Mouse (Mus musculus): ENCODE measurements at regions not wholly inside any gene's neighbourhood (a gene's known extent, or its start where the extent isn't known, plus 50 kb on each side); places are given as distances from the start of the nearest gene placed in this dataset.

DNA sequence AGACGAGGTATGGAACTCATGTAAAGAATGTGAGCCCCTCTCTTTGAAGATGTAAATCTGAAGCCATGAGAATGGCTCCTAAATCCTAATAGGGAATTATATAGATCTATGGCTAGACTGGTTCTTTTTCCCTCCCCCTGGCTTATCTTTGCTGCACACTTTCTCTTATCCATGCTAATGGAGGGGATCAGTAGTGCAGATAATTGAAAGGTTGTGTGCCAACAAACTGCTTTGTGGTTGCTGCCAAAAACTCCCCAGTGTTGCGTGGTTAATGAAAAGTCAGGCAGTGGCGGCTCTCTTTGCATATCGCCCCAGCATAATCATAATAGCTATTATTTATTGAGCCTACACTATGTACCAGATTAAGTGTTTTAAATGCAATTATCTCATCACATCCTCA lies 427.6 kb downstream of the Nuf2 start:
- Histone ChIP-seq H3K27ac (ENCODE audit: low read length) (no peak overlapping the region), H3K9ac (ENCODE audit: low read depth, low read length) (no peak overlapping the region), H3K4me3 (ENCODE audit: low read depth, low read length) (no peak overlapping the region), H3K4me1 (ENCODE audit: control insufficient read depth, insufficient read depth, low read length) (peaks cover 10% of the 10 kb centered on the region; the same call in 1 of the 2 replicates), H3K9me3 (replicated peaks; ENCODE audit: control insufficient read depth, low read length, poor library complexity, severe bottlenecking) (no peaks in the 10 kb centered on the region), H3K27me3 (ENCODE audit: control insufficient read depth, insufficient read depth, low read depth, low read length) (no peaks in the 10 kb centered on the region), H3K4me2 (ENCODE audit: low read length) (no peak overlapping the region), H3K36me3 (ENCODE audit: control insufficient read depth, insufficient read depth, low read length) (no peaks in the 10 kb centered on the region)
- 0 out of 2 replicates have a peak, but pooled peaks have one; percentile 39 for ATAC-seq
- WGBS = 33% methylated on average over 4 of the region's 4 CpGs

DNA sequence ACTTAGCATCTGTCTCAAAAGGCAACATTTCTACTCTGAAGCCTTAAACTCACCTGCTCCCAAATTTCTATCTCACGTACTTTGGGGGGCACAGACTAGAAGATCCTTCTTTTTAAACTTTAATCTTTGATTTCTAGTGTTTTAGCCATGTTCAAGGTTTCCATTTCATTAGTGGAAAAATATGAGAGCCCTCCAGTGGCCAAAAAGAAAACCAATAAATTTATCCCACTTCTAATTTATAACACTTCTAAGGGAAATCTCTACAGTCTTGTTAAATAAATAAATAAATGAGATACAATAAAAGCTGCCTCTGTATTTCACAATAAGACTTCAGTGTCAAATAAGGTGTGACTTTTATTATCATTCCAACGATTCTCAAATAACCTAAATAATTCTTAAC lies 428.2 kb downstream of the Nuf2 start:
- no peak overlapping the region for H3K4me3 ChIP-seq (ENCODE audit: low read depth, low read length)
- no peak overlapping the region for H3K4me2 ChIP-seq (ENCODE audit: low read length)
- no peaks in the 10 kb centered on the region for H3K9me3 ChIP-seq (replicated peaks; ENCODE audit: control insufficient read depth, low read length, poor library complexity, severe bottlenecking)
- ATAC-seq = no peak
- WGBS = 55% methylated on average over 2 of the region's 2 CpGs
- peaks cover 10% of the 10 kb centered on the region; the same call in 1 of the 2 replicates for H3K4me1 ChIP-seq (ENCODE audit: control insufficient read depth, insufficient read depth, low read length)
- no peak overlapping the region for H3K9ac ChIP-seq (ENCODE audit: low read depth, low read length)
- H3K36me3 ChIP-seq (ENCODE audit: control insufficient read depth, insufficient read depth, low read length) = no peaks in the 10 kb centered on the region
- no peak overlapping the region for H3K27ac ChIP-seq (ENCODE audit: low read length)
- no peaks in the 10 kb centered on the region for H3K27me3 ChIP-seq (ENCODE audit: control insufficient read depth, insufficient read depth, low read depth, low read length)

DNA sequence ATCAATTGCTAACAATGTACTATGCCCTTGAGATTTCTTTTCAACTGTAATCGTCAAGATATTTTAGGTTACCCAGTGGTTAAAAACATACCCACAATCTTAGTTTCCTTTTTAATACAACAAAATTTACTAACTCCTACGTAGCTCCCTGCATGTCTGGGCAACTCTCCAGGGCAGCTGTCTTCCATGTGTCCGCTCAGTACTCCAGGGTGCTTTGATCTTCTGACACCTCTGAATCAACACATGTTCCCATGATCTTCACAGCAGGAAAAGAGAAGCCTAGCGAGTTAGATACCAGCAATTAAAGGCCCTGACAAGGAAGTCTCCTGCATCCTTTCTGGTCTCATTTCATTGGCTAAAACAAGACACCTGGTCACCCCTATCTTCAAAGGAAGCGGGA lies 432.0 kb downstream of the Nuf2 start:
- Histone ChIP-seq H3K27me3 (ENCODE audit: control insufficient read depth, insufficient read depth, low read depth, low read length) (no peaks in the 10 kb centered on the region), H3K4me1 (ENCODE audit: control insufficient read depth, insufficient read depth, low read length) (peaks cover 10% of the 10 kb centered on the region; the same call in 1 of the 2 replicates), H3K9ac (ENCODE audit: low read depth, low read length) (no peak overlapping the region), H3K4me2 (ENCODE audit: low read length) (no peak overlapping the region), H3K36me3 (ENCODE audit: control insufficient read depth, insufficient read depth, low read length) (no peaks in the 10 kb centered on the region), H3K9me3 (replicated peaks; ENCODE audit: control insufficient read depth, low read length, poor library complexity, severe bottlenecking) (no peaks in the 10 kb centered on the region), H3K4me3 (ENCODE audit: low read depth, low read length) (no peak overlapping the region), H3K27ac (ENCODE audit: low read length) (no peak overlapping the region)
- no peak for ATAC-seq
- 76% methylated on average over 5 of the region's 5 CpGs for WGBS

DNA sequence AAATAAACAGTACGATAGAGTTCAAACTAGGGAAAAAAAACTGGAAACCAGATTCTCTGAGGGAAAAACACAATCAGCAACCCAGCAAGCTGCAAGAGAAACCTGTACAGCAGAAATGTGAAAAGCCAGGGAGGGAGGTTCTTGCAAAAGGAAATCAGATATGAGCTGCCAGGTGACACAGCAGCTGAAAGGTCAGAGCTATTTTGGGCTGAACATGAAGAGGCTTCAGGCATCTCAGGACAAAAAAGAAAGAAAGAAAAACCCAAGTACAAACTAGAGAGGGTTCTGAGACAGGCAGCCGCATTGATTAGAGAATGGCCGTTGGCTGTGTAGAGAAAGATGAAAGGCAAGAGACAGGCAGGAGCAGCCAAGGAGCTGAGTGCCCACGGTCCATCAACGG lies 434.5 kb downstream of the Nuf2 start:
- Histone ChIP-seq H3K9ac (ENCODE audit: low read depth, low read length) (no peak overlapping the region), H3K4me3 (ENCODE audit: low read depth, low read length) (no peak overlapping the region), H3K9me3 (replicated peaks; ENCODE audit: control insufficient read depth, low read length, poor library complexity, severe bottlenecking) (no peaks in the 10 kb centered on the region), H3K36me3 (ENCODE audit: control insufficient read depth, insufficient read depth, low read length) (no peaks in the 10 kb centered on the region), H3K27ac (ENCODE audit: low read length) (no peak overlapping the region), H3K4me2 (ENCODE audit: low read length) (no peak overlapping the region), H3K4me1 (ENCODE audit: control insufficient read depth, insufficient read depth, low read length) (no peaks in the 10 kb centered on the region), H3K27me3 (ENCODE audit: control insufficient read depth, insufficient read depth, low read depth, low read length) (no peaks in the 10 kb centered on the region)
- no peak for ATAC-seq
- WGBS = 59% methylated on average over 5 of the region's 5 CpGs

DNA sequence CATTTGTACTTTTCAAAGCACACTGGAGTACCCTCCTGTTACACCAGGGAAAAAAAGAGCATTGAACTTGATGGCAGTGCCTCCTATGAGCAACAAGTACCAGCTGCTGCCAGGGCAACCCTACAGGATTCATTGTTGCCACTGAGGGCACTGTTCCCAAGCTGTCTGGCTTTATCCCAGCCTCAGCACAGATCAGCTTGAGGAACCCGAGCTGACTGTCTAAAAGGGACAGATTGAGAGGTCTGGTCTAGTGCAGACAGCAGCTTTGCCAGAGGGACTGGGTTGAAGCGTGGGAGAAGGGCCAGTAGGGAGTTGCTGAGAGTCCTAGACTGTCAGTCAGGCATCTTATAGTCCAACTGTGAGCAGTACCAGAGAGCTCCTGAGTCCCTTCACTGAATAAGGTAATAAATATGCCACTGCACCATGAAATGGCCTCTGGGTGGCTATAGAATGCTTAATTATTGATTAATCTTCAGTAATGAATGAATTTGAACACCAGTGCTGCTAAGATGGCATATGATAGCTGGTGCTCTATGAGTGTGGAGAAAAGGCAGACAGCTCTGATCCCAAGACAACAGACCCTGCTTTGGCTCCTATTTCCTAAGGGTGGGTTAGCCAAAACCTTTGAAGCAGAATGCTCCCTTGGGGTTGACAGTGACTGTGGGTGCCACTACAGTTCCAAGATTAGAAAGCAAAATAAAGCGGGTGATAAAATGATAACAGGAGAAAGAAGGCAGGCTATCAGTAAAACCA lies 437.5 kb downstream of the Nuf2 start:
- no peak overlapping the region for H3K27ac ChIP-seq (ENCODE audit: low read length)
- no peak overlapping the region for H3K4me3 ChIP-seq (ENCODE audit: low read depth, low read length)
- no peaks in the 10 kb centered on the region for H3K36me3 ChIP-seq (ENCODE audit: control insufficient read depth, insufficient read depth, low read length)
- ATAC-seq = peak; percentile 87
- no peaks in the 10 kb centered on the region for H3K9me3 ChIP-seq (replicated peaks; ENCODE audit: control insufficient read depth, low read length, poor library complexity, severe bottlenecking)
- 56% methylated on average over 3 of the region's 3 CpGs for WGBS
- no peak overlapping the region for H3K9ac ChIP-seq (ENCODE audit: low read depth, low read length)
- H3K27me3 ChIP-seq (ENCODE audit: control insufficient read depth, insufficient read depth, low read depth, low read length) = no peaks in the 10 kb centered on the region
- H3K4me1 ChIP-seq (ENCODE audit: control insufficient read depth, insufficient read depth, low read length) = no peaks in the 10 kb centered on the region
- H3K4me2 ChIP-seq (ENCODE audit: low read length) = no peak overlapping the region

DNA sequence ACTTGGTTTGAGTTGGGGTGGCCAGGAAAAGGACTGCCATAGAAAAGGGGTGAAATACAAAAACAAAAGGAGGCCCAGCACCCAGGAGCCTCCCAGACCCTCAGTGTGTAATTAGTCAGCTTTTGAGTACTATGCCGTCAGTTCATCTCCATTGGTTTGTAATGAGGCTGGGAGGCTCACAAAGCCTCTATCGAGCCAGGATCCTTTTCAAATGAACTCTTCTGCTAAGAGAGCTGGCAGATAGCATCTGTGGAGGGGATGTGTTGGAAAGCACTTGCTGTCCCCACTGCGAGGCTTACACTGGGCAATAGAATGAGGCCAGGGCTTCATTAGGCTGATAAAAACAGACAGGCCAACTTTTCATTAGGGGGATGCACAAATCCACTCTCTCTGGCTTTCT lies 445.2 kb downstream of the Nuf2 start:
- WGBS = 48% methylated on average over 3 of the region's 3 CpGs
- Histone ChIP-seq H3K4me3 (ENCODE audit: low read depth, low read length) (no peak overlapping the region), H3K9me3 (replicated peaks; ENCODE audit: control insufficient read depth, low read length, poor library complexity, severe bottlenecking) (no peaks in the 10 kb centered on the region), H3K27me3 (ENCODE audit: control insufficient read depth, insufficient read depth, low read depth, low read length) (no peaks in the 10 kb centered on the region), H3K27ac (ENCODE audit: low read length) (no peak overlapping the region), H3K36me3 (ENCODE audit: control insufficient read depth, insufficient read depth, low read length) (no peaks in the 10 kb centered on the region), H3K9ac (ENCODE audit: low read depth, low read length) (no peak overlapping the region), H3K4me2 (ENCODE audit: low read length) (no peak overlapping the region), H3K4me1 (ENCODE audit: control insufficient read depth, insufficient read depth, low read length) (no peaks in the 10 kb centered on the region)
- ATAC-seq = no peak

DNA sequence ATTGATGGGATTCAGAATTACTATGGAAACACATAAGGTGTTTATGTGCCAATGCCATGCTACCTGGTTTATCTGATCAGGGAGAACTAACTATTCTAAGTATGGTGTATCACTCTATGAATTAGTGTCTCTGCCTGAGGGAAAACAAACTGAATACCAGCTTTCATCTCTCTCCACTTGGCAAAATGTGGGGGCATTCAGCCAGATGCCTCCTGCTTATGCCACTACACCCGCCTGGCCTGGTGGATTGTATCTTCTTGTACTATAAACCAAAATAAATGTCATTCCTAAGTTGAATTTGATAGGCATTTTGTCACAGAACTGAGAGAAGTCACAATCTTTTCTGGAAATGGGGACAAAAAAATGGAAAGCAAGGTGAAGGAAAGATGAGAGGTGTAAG lies 450.6 kb downstream of the Nuf2 start:
- Histone ChIP-seq H3K9me3 (replicated peaks; ENCODE audit: control insufficient read depth, low read length, poor library complexity, severe bottlenecking) (no peaks in the 10 kb centered on the region), H3K27me3 (ENCODE audit: control insufficient read depth, insufficient read depth, low read depth, low read length) (no peaks in the 10 kb centered on the region), H3K9ac (ENCODE audit: low read depth, low read length) (no peak overlapping the region), H3K4me3 (ENCODE audit: low read depth, low read length) (no peak overlapping the region), H3K36me3 (ENCODE audit: control insufficient read depth, insufficient read depth, low read length) (no peaks in the 10 kb centered on the region), H3K4me1 (ENCODE audit: control insufficient read depth, insufficient read depth, low read length) (no peaks in the 10 kb centered on the region), H3K27ac (ENCODE audit: low read length) (no peak overlapping the region), H3K4me2 (ENCODE audit: low read length) (no peak overlapping the region)
- ATAC-seq = no peak
- WGBS = 87% methylated on average over 1 of the region's 1 CpGs

DNA sequence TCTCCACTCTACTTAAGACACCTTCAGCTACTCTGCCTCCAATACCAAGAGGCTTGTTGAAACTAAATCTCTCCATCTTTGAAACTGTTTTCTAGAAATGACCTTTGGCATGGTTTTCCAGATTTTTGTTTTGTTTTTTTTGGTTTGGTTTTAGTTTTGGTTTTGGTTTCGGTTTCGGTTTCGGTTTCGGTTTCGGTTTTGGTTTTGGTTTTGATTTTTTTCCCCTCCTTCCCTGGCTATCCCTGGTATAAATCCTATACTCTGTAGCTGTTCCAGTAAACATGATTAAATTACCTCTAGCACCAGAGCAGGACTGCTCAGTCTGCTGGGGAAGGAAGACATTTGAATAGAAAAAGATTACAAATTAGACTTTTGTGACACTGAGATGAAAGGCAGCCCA lies 454.0 kb downstream of the Nuf2 start:
- no peaks in the 10 kb centered on the region for H3K36me3 ChIP-seq (ENCODE audit: control insufficient read depth, insufficient read depth, low read length)
- H3K4me3 ChIP-seq (ENCODE audit: low read depth, low read length) = no peak overlapping the region
- 93% methylated on average over 5 of the region's 5 CpGs for WGBS
- H3K9me3 ChIP-seq (replicated peaks; ENCODE audit: control insufficient read depth, low read length, poor library complexity, severe bottlenecking) = no peaks in the 10 kb centered on the region
- H3K4me1 ChIP-seq (ENCODE audit: control insufficient read depth, insufficient read depth, low read length) = no peaks in the 10 kb centered on the region
- no peak overlapping the region for H3K27ac ChIP-seq (ENCODE audit: low read length)
- no peak overlapping the region for H3K4me2 ChIP-seq (ENCODE audit: low read length)
- no peak for ATAC-seq
- no peak overlapping the region for H3K9ac ChIP-seq (ENCODE audit: low read depth, low read length)
- H3K27me3 ChIP-seq (ENCODE audit: control insufficient read depth, insufficient read depth, low read depth, low read length) = no peaks in the 10 kb centered on the region

DNA sequence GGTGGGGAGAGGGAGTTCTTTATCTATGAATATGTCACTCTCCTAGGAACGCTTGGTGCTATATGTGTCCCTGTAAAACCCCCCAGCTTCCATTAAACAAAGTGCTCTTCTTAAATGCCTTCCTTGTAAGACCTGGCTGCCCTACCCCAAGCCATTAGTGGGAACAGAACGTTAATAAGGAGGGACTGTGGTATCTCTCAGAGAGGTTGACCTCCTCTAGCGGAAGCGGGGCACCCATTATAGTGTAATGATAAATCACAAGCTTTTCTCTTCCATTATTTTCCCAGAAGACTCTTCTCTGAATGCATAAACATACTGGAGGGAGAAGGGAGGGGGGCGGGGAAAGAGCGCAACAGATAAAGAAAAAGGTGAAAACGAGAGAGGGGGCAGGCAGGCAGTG lies 455.3 kb downstream of the Nuf2 start:
- Histone ChIP-seq H3K36me3 (ENCODE audit: control insufficient read depth, insufficient read depth, low read length) (no peaks in the 10 kb centered on the region), H3K4me2 (ENCODE audit: low read length) (peak overlapping the region; percentile 23), H3K27me3 (ENCODE audit: control insufficient read depth, insufficient read depth, low read depth, low read length) (no peaks in the 10 kb centered on the region), H3K9ac (ENCODE audit: low read depth, low read length) (no peak overlapping the region), H3K9me3 (replicated peaks; ENCODE audit: control insufficient read depth, low read length, poor library complexity, severe bottlenecking) (no peaks in the 10 kb centered on the region), H3K27ac (ENCODE audit: low read length) (0 out of 2 replicates have a peak overlapping the region, but pooled peaks have one; percentile 2), H3K4me1 (ENCODE audit: control insufficient read depth, insufficient read depth, low read length) (no peaks in the 10 kb centered on the region), H3K4me3 (ENCODE audit: low read depth, low read length) (no peak overlapping the region)
- ATAC-seq = no peak
- WGBS = 50% methylated on average over 7 of the region's 7 CpGs

Measured in midbrain, embryonic 16.5 days (tissue).